Comparison of ENCODE assay signal across 9 mouse cellular contexts in the genomic region with DNA sequence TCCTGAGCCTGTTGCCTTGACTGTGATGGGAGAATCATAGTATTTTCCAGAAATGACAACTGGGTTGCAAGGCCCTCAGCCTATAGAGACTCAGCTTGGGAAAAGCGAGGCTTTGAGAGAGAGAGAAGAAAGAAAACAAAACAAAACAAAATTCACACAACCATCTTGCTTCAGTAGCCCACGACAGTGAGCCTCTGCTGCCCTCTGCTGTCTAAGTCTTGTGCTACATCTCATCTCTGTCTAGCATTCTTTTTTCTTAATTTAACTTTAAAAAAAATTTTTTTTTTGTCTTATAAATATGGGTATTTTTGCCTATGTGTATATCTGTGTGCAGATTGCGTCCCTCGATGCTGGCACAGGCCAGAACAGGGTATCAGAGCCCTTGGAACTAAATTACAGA.
A peak's percentile ranks its signal among the peaks of the same experiment; 100 is the strongest.
DNase-seq lines count a peak whose midpoint lies in the region; ATAC-seq and TF ChIP-seq lines count a peak whose summit lies in the region.
"Had no signal": no experiment of that assay in that cellular context is flagged by ENCODE, and none has a peak within 500 bp of the region (broad histone marks: within the 10 kb centered on the region; RNA-seq: fewer than 3 reads in every experiment).

No protein-coding gene starts in this region.

- H3K4me3 ChIP-seq in forebrain, embryonic 10.5 days: no peak overlapping the region
- H3K4me3 ChIP-seq in forebrain, embryonic 12.5 days (replicated peaks): no peak overlapping the region
- H3K4me3 ChIP-seq in lung, embryonic 14.5 days (ENCODE audit: low read depth, low read length): no peak overlapping the region
- H3K4me3 ChIP-seq: neural tube, embryonic 12.5 days had no signal

- H3K27ac ChIP-seq in forebrain, embryonic 10.5 days: no peak overlapping the region
- no peak overlapping the region for H3K27ac ChIP-seq in forebrain, embryonic 12.5 days
- no peak overlapping the region for H3K27ac ChIP-seq in lung, embryonic 14.5 days (ENCODE audit: low read depth)
- H3K27ac ChIP-seq: neural tube, embryonic 12.5 days had no signal

- no peak; the same call in 1 of the 2 replicates for ATAC-seq in forebrain, embryonic 12.5 days (ENCODE audit: low FRiP score)
- no peak for ATAC-seq in lung, embryonic 14.5 days (ENCODE audit: insufficient read depth)
- ATAC-seq in megakaryocyte progenitor cell, adult 5-6 weeks (replicated peaks; ENCODE audit: poor library complexity): peak; percentile 63

- no peak overlapping the region for H3K4me2 ChIP-seq in forebrain, embryonic 12.5 days
- H3K4me2 ChIP-seq in lung, embryonic 14.5 days: no peak overlapping the region
- H3K4me2 ChIP-seq: neural tube, embryonic 12.5 days had no signal

- TF ChIP-seq CTCF in lung, embryonic 14.5 days (IDR thresholded peaks at IDR 0.05; ENCODE audit: low read depth): peak; percentile 80

- peaks cover 13% of the 10 kb centered on the region for H3K4me1 ChIP-seq in forebrain, embryonic 10.5 days
- H3K4me1 ChIP-seq in forebrain, embryonic 12.5 days: peaks cover 7% of the 10 kb centered on the region
- H3K4me1 ChIP-seq in lung, embryonic 14.5 days (ENCODE audit: insufficient read depth): peaks cover 6% of the 10 kb centered on the region
- H3K4me1 ChIP-seq: neural tube, embryonic 12.5 days had no signal

- H3K27me3 ChIP-seq in forebrain, embryonic 10.5 days (ENCODE audit: poor library complexity, severe bottlenecking): no peaks in the 10 kb centered on the region
- no peaks in the 10 kb centered on the region for H3K27me3 ChIP-seq in forebrain, embryonic 12.5 days
- H3K27me3 ChIP-seq in lung, embryonic 14.5 days (ENCODE audit: insufficient read depth, low read length): no peaks in the 10 kb centered on the region
- H3K27me3 ChIP-seq: neural tube, embryonic 12.5 days had no signal

- DNase-seq in forebrain, embryonic 10.5 days (ENCODE audit: extremely low spot score, low spot score): peak; percentile 41
- DNase-seq in lung, embryonic 14.5 days: peak; percentile 89
- DNase-seq in lung, adult 18-20 months: no peak
- peak; percentile 22 for DNase-seq in c-Kit-positive CD71-negative TER-119-negative erythroid progenitor cells, embryonic 14.5 days (ENCODE audit: low read depth)
- DNase-seq in forelimb bud, embryonic 11.5 days (ENCODE audit: low read depth, low spot score): peak; percentile 59
- DNase-seq in thymus, postnatal 36 days: peak; percentile 36 to 43

- H3K9me3 ChIP-seq in forebrain, embryonic 10.5 days: no peaks in the 10 kb centered on the region
- H3K9me3 ChIP-seq in forebrain, embryonic 12.5 days: no peaks in the 10 kb centered on the region
- no peaks in the 10 kb centered on the region for H3K9me3 ChIP-seq in lung, embryonic 14.5 days (ENCODE audit: low read depth, low read length)
- H3K9me3 ChIP-seq: neural tube, embryonic 12.5 days had no signal

- no peaks in the 10 kb centered on the region for H3K36me3 ChIP-seq in forebrain, embryonic 10.5 days (replicated peaks)
- no peaks in the 10 kb centered on the region for H3K36me3 ChIP-seq in forebrain, embryonic 12.5 days (replicated peaks)
- no peaks in the 10 kb centered on the region for H3K36me3 ChIP-seq in lung, embryonic 14.5 days (ENCODE audit: insufficient read depth)
- H3K36me3 ChIP-seq: neural tube, embryonic 12.5 days had no signal

- 48% methylated on average over 4 of the region's 4 CpGs for WGBS in forebrain, embryonic 10.5 days
- WGBS in forebrain, embryonic 12.5 days: 42% methylated on average over 4 of the region's 4 CpGs
- WGBS in lung, embryonic 14.5 days: 33% methylated on average over 4 of the region's 4 CpGs

- no peak overlapping the region for H3K9ac ChIP-seq in forebrain, embryonic 12.5 days
- H3K9ac ChIP-seq in lung, embryonic 14.5 days: no peak overlapping the region; the same call in 1 of the 2 replicates
- H3K9ac ChIP-seq: neural tube, embryonic 12.5 days had no signal

Comparison
In these comparisons a context has a peak if more than half of its experiments do, and no peak if none do; other contexts are left out.
1. DNase-seq: peak in forebrain, embryonic 10.5 days (single experiment), lung, embryonic 14.5 days (single experiment), c-Kit-positive CD71-negative TER-119-negative erythroid progenitor cells, embryonic 14.5 days (single experiment), forelimb bud, embryonic 11.5 days (single experiment) and thymus, postnatal 36 days (2 of 2); none in lung, adult 18-20 months (0 of 2).